Mouse (Mus musculus): ENCODE results near the gene Adcy2.

Adcy2 gene

GRCm38 (mm10) chr13:68642786-68643185, 356.6 kb downstream of the Adcy2 start:
- DNase-seq (ENCODE audit: low read depth, low spot score): no peak

- no peak for DNase-seq (ENCODE audit: low read depth, low spot score)
Measured at GRCm38 (mm10) chr13:68627041-68627440, 372.3 kb downstream of the Adcy2 start.

GRCm38 (mm10) chr13:68622792-68623191, 376.5 kb downstream of the Adcy2 start:
- DNase-seq (ENCODE audit: low read depth, low spot score): no peak

- DNase-seq (ENCODE audit: low read depth, low spot score): peak; percentile 7
Measured at GRCm38 (mm10) chr13:68607652-68608405, 391.5 kb downstream of the Adcy2 start.

- DNase-seq (ENCODE audit: low read depth, low spot score): peak; percentile 29
Measured at GRCm38 (mm10) chr13:68605689-68606126, 393.6 kb downstream of the Adcy2 start.

GRCm38 (mm10) chr13:68603085-68603484, 396.3 kb downstream of the Adcy2 start:
- DNase-seq (ENCODE audit: low read depth, low spot score): no peak

GRCm38 (mm10) chr13:68601184-68601583, 398.2 kb downstream of the Adcy2 start:
- no peak for DNase-seq (ENCODE audit: low read depth, low spot score)

- DNase-seq (ENCODE audit: low read depth, low spot score): no peak
Measured at GRCm38 (mm10) chr13:68598953-68599352, 400.4 kb downstream of the Adcy2 start.

- DNase-seq (ENCODE audit: low read depth, low spot score): no peak
Measured at GRCm38 (mm10) chr13:68597667-68598066, 401.7 kb downstream of the Adcy2 start.

- DNase-seq (ENCODE audit: low read depth, low spot score): no peak
Measured at GRCm38 (mm10) chr13:68597199-68597598, 402.1 kb downstream of the Adcy2 start, which contains the start of gene 1700001L19Rik. Gene 1700001L19Rik, plus strand, starts transcription at chr13:68597421.

GRCm38 (mm10) chr13:68593797-68594196, 405.5 kb downstream of the Adcy2 start:
- no peak for DNase-seq (ENCODE audit: low read depth, low spot score)

GRCm38 (mm10) chr13:68588352-68588751, 411.0 kb downstream of the Adcy2 start:
- no peak for DNase-seq (ENCODE audit: low read depth, low spot score)

GRCm38 (mm10) chr13:68585441-68585840, 413.9 kb downstream of the Adcy2 start:
- DNase-seq (ENCODE audit: low read depth, low spot score): no peak

- no peak for DNase-seq (ENCODE audit: low read depth, low spot score)
Measured at GRCm38 (mm10) chr13:68583961-68584360, 415.4 kb downstream of the Adcy2 start.

GRCm38 (mm10) chr13:68582517-68582780, 416.9 kb downstream of the Adcy2 start:
- no peak for DNase-seq (ENCODE audit: low read depth, low spot score)

- DNase-seq (ENCODE audit: low read depth, low spot score): peak; percentile 98
Measured at GRCm38 (mm10) chr13:68581747-68582516, 417.4 kb downstream of the Adcy2 start, which contains the start of the genes Mtrr and Fastkd3. Gene Mtrr, minus strand, starts transcription at chr13:68582149. Gene Fastkd3, plus strand, starts transcription at chr13:68582234.

- DNase-seq (ENCODE audit: low read depth, low spot score): no peak
Measured at GRCm38 (mm10) chr13:68581086-68581740, 418.1 kb downstream of the Adcy2 start.

- DNase-seq (ENCODE audit: low read depth, low spot score): no peak
Measured at GRCm38 (mm10) chr13:68577945-68578344, 421.4 kb downstream of the Adcy2 start.

GRCm38 (mm10) chr13:68574398-68574797, 424.9 kb downstream of the Adcy2 start:
- DNase-seq (ENCODE audit: low read depth, low spot score): no peak

GRCm38 (mm10) chr13:68572966-68573913, 426.1 kb downstream of the Adcy2 start:
- DNase-seq (ENCODE audit: low read depth, low spot score): no peak

GRCm38 (mm10) chr13:68572247-68572646, 427.1 kb downstream of the Adcy2 start:
- no peak for DNase-seq (ENCODE audit: low read depth, low spot score)

All from skeletal muscle tissue, adult 2 months (tissue).